Mouse (Mus musculus) bone marrow, adult 2 months (tissue): ENCODE results near the gene Snca.

Source experiments
- CTCF ChIP-seq: fragments of 200-500 bp; IDR thresholded peaks from 2 replicates; pipeline ENCODE4 v1.5.1; 2011; ENCODE audit warnings: low read length, control low read depth; ENCODE audit not compliant: control insufficient read depth, insufficient read depth
- POLR2A ChIP-seq: fragments of 200-500 bp; IDR thresholded peaks from 2 replicates; pipeline ENCODE4 v1.6.1; 2011; ENCODE audit warnings: low read depth, mild to moderate bottlenecking, control low read depth, low read length, borderline replicate concordance; ENCODE audit not compliant: control insufficient read depth

DNA sequence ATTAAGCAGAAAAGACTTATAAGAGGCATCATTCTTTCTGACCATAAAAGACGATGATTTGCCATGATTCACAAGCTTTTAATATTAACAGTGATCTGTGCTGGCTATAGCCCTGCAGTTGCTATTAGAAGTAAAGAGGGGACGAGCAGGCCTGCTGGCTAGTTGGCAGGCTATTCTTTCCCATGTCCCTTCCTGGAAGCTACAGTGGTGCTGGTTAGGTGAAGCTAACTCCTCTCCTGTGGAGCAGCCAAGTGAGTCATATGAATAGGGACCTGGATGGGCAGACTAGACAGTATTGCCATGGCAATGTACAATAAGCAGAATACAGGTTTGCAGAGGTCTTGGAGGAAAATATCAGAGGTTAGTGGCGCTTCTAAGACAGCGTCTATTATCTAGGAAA, 66.8 kb downstream of the Snca start:
- no peak for TF ChIP-seq POLR2A
- no peak for TF ChIP-seq CTCF
